Mouse (Mus musculus) lung, postnatal 0 days (tissue): ENCODE results near the gene Armc6. TPM values are rescaled to one million over a fixed set of nuclear protein-coding genes. Genes with fewer than 3 reads are reported as not detected.
A peak's percentile ranks its signal among the peaks of the same experiment; 100 is the strongest.

Experiments used
- ATAC-seq: fragments of 200-750 bp; cut with Nextera tagmentation; 2 replicates; pipeline ENCODE4 v1.8.0; 2017; ENCODE audit warnings: moderate library complexity
- DNase-seq: peaks from one replicate; pipeline ENCODE4 v3.0.0-alpha.2; 2016; ENCODE audit warnings: low spot score
- H3K27ac ChIP-seq: fragments of 300-500 bp; sonication (generic); 2 replicates; pipeline ENCODE4 v1.5.1; 2014; ENCODE audit warnings: antibody characterized with exemption, mild to moderate bottlenecking, low read length, mixed read lengths
- H3K27me3 ChIP-seq: fragments of 300-500 bp; sonication (generic); replicated peaks from 2 replicates; pipeline ENCODE4 v1.6.1; 2014; ENCODE audit warnings: low read length, mixed read lengths; ENCODE audit not compliant: insufficient read depth
- H3K36me3 ChIP-seq: fragments of 300-500 bp; sonication (generic); 2 replicates; pipeline ENCODE4 v1.6.1; 2014; ENCODE audit warnings: low read length, mixed read lengths; ENCODE audit not compliant: insufficient read depth
- H3K4me1 ChIP-seq: fragments of 300-500 bp; sonication (generic); 2 replicates; pipeline ENCODE4 v1.6.1; 2014; ENCODE audit warnings: antibody characterized with exemption, low read depth, low read length, mixed read lengths; ENCODE audit not compliant: insufficient read depth
- H3K4me2 ChIP-seq: fragments of 300-500 bp; sonication (generic); replicated peaks from 2 replicates; pipeline ENCODE4 v1.6.1; 2014; ENCODE audit warnings: low read depth, mild to moderate bottlenecking, low read length, moderate library complexity, mixed read lengths
- H3K4me3 ChIP-seq: fragments of 300-500 bp; sonication (generic); 2 replicates; pipeline ENCODE4 v1.5.1; 2014; ENCODE audit warnings: low read depth, low read length
- H3K9ac ChIP-seq: fragments of 300-500 bp; sonication (generic); replicated peaks from 2 replicates; pipeline ENCODE4 v1.6.1; 2014; ENCODE audit warnings: low read depth, mild to moderate bottlenecking
- H3K9me3 ChIP-seq: fragments of 300-500 bp; sonication (generic); 2 replicates; pipeline ENCODE4 v1.6.1; 2016; ENCODE audit warnings: low read length, mixed read lengths
- CTCF ChIP-seq: IDR thresholded peaks from 2 replicates; pipeline ENCODE4 v1.5.1; 2016; ENCODE audit warnings: antibody characterized with exemption, mild to moderate bottlenecking
- EP300 ChIP-seq: IDR thresholded peaks from 2 replicates; pipeline ENCODE4 v1.6.1; 2016; ENCODE audit warnings: antibody characterized with exemption, mild to moderate bottlenecking, control low read depth
- WGBS: fragments of 180-500 bp; shearing (Covaris S2); extraction: QIAGEN DNeasy Blood & Tissue Kit; methylation state at CpG from one replicate; pipeline ENCODE4 v1.1.7; 2014; 5-methylcytosine and 5-hydroxymethylcytosine counted together
- polyA plus RNA-seq: library from polyadenylated mRNA; unstranded; fragments of >200 nt; fragmentation: Nextera tagmentation; extraction: Ambion mirVana; gene quantifications from 2 replicates; pipeline ENCODE4 v1.2.1, GENCODE M21; 2015

Armc6 gene
- polyA plus RNA-seq, 1 experiment from 2014 or later: 10.4 TPM

- 83% methylated on average over 2 of the region's 2 CpGs for WGBS
- TF ChIP-seq EP300: no peak
- TF ChIP-seq CTCF: peak; percentile 23; the same call in 1 of the 2 replicates
Measured at GRCm38 (mm10) chr8:70195762-70196161, 38.5 kb downstream of the Armc6 start.

GRCm38 (mm10) chr8:70194191-70194590, 40.1 kb downstream of the Armc6 start:
- H3K9ac ChIP-seq: no peak overlapping the region
- no peak for ATAC-seq

More at GRCm38 (mm10) chr8:70195762-70196161, 38.5 kb downstream of the Armc6 start:
- no peaks in the 10 kb centered on the region for H3K9me3 ChIP-seq
- 0 out of 2 replicates have a peak, but pooled peaks cover 5% of the 10 kb centered on the region for H3K4me1 ChIP-seq
- H3K9ac ChIP-seq: no peak overlapping the region
- no peaks in the 10 kb centered on the region for H3K27me3 ChIP-seq
- no peak overlapping the region for H3K4me3 ChIP-seq
- no peak overlapping the region for H3K27ac ChIP-seq
- DNase-seq: no peak
- ATAC-seq: no peak
- H3K36me3 ChIP-seq: no peaks in the 10 kb centered on the region
- H3K4me2 ChIP-seq: no peak overlapping the region

DNA sequence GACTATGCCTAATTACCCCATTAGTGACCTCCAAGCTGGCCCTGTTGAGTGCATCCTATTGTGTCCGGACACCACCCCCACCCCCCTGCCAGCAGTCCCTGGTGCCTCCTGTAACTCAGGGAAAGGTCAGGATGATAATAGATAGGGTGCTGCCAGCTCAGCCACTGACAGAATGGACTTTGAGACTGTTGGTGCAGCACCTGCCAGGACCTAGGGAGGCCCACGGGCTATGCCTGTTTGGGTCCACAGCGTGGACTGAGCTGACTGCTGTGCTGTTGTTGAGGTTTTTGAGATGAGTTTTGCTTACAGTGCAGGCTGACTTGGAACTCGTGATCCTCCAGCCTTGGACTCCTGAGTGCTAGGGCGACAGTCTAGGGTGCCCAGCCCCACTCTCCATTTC, 41.0 kb downstream of the Armc6 start:
- Histone ChIP-seq H3K36me3 (no peaks in the 10 kb centered on the region), H3K27me3 (no peaks in the 10 kb centered on the region), H3K9me3 (no peaks in the 10 kb centered on the region), H3K4me1 (no peaks in the 10 kb centered on the region), H3K4me3 (no peak overlapping the region), H3K27ac (no peak overlapping the region), H3K4me2 (no peak overlapping the region), H3K9ac (no peak overlapping the region)
- 70% methylated on average over 5 of the region's 5 CpGs for WGBS
- no peak for ATAC-seq
- DNase-seq: no peak
- TF ChIP-seq CTCF: no peak
- TF ChIP-seq EP300: no peak

More at GRCm38 (mm10) chr8:70194191-70194590, 40.1 kb downstream of the Armc6 start:
- no peaks in the 10 kb centered on the region for H3K36me3 ChIP-seq
- no peak overlapping the region for H3K4me3 ChIP-seq
- H3K27me3 ChIP-seq: no peaks in the 10 kb centered on the region
- no peak overlapping the region for H3K4me2 ChIP-seq
- no peaks in the 10 kb centered on the region for H3K9me3 ChIP-seq
- no peaks in the 10 kb centered on the region for H3K4me1 ChIP-seq
- DNase-seq: no peak
- TF ChIP-seq EP300 (no peak), CTCF (no peak)
- WGBS: 53% methylated on average over 3 of the region's 3 CpGs
- no peak overlapping the region for H3K27ac ChIP-seq

GRCm38 (mm10) chr8:70188707-70189106, 45.6 kb downstream of the Armc6 start:
- H3K4me3 ChIP-seq: no peak overlapping the region
- H3K36me3 ChIP-seq: no peaks in the 10 kb centered on the region
- WGBS: 63% methylated on average over 7 of the region's 7 CpGs
- H3K27me3 ChIP-seq: no peaks in the 10 kb centered on the region
- DNase-seq (no peak), ATAC-seq (no peak)
- H3K9me3 ChIP-seq: no peaks in the 10 kb centered on the region
- H3K4me2 ChIP-seq: no peak overlapping the region
- H3K9ac ChIP-seq: no peak overlapping the region
- no peaks in the 10 kb centered on the region for H3K4me1 ChIP-seq
- TF ChIP-seq EP300 (no peak), CTCF (no peak)
- H3K27ac ChIP-seq: no peak overlapping the region

- H3K9ac ChIP-seq: no peak overlapping the region
- DNase-seq (no peak), ATAC-seq (no peak)
- H3K36me3 ChIP-seq: no peaks in the 10 kb centered on the region; the same call in 1 of the 2 replicates
- H3K9me3 ChIP-seq: no peaks in the 10 kb centered on the region
- 75% methylated on average over 4 of the region's 4 CpGs for WGBS
- H3K27ac ChIP-seq: no peak overlapping the region
- no peaks in the 10 kb centered on the region for H3K27me3 ChIP-seq
- no peaks in the 10 kb centered on the region for H3K4me1 ChIP-seq
- no peak overlapping the region for H3K4me2 ChIP-seq
- TF ChIP-seq CTCF (no peak), EP300 (no peak)
- H3K4me3 ChIP-seq: no peak overlapping the region
Measured at GRCm38 (mm10) chr8:70183194-70183593, 51.1 kb downstream of the Armc6 start.

- no peak overlapping the region for H3K4me2 ChIP-seq
- H3K9ac ChIP-seq: no peak overlapping the region
- WGBS: 66% methylated on average over 2 of the region's 2 CpGs
- no peak overlapping the region for H3K4me3 ChIP-seq
- H3K9me3 ChIP-seq: no peaks in the 10 kb centered on the region
- H3K27ac ChIP-seq: no peak overlapping the region
- H3K36me3 ChIP-seq: no peaks in the 10 kb centered on the region; the same call in 1 of the 2 replicates
- no peak for DNase-seq
- TF ChIP-seq EP300: no peak
- TF ChIP-seq CTCF: no peak
- H3K27me3 ChIP-seq: no peaks in the 10 kb centered on the region
- ATAC-seq: no peak
- H3K4me1 ChIP-seq: no peaks in the 10 kb centered on the region
Measured at GRCm38 (mm10) chr8:70181903-70182252, 52.4 kb downstream of the Armc6 start.
